Mouse (Mus musculus) olfactory bulb, adult 2 months (tissue): ENCODE measurements around the gene Cd47.

Experiments
- CTCF ChIP-seq: fragments of 200-500 bp; IDR thresholded peaks from 2 replicates; pipeline ENCODE4 v1.5.1; 2012; ENCODE audit warnings: low read depth, mild to moderate bottlenecking, low read length, moderate library complexity; ENCODE audit not compliant: insufficient read depth
- POLR2A ChIP-seq: fragments of 200-500 bp; IDR thresholded peaks from 2 replicates; pipeline ENCODE4 v1.6.1; 2012; ENCODE audit warnings: mild to moderate bottlenecking, low read depth, low read length, moderate library complexity; ENCODE audit not compliant: insufficient read depth

DNA sequence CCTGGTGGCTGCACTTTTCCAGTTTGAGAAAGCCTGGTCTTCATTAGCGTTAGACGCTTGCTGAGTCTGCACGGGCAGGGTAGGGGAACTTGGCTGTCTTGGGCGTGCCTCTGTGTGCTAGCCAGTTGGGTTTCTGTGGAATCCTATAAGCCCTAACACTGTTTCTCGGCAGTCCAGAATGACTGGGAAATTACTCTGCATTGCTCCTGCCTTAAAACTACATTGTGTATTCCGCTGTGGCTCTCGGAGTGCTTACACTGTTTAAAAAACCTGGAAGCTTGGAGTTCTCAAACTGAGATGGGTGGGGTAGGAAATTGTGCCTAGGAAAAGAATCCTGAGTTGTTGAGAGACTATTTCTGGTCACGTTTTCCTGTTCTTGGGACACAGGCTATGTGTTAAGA is 105.3 kb downstream of the Cd47 start:
- TF ChIP-seq CTCF (no peak), POLR2A (no peak)
